Mouse (Mus musculus) neural tube, embryonic 14.5 days (tissue): Measurements from ENCODE around the gene Stat5a. TPM values are rescaled to one million over a fixed set of nuclear protein-coding genes. Genes with fewer than 3 reads are reported as not detected.

Source experiments
- ATAC-seq: fragments of 200-750 bp; cut with Nextera tagmentation; 2 replicates; pipeline ENCODE4 v1.8.0; 2017; ENCODE audit warnings: low read depth, mild to moderate bottlenecking, moderate TSS enrichment, moderate library complexity
- H3K27ac ChIP-seq: fragments of 300-500 bp; sonication (generic); 2 replicates; pipeline ENCODE4 v1.5.1; 2014; ENCODE audit warnings: low read depth, mild to moderate bottlenecking, control low read depth, low read length, moderate library complexity, mixed read lengths
- H3K27me3 ChIP-seq: fragments of 300-500 bp; sonication (generic); 2 replicates; pipeline ENCODE4 v1.6.1; 2014; ENCODE audit warnings: low read length; ENCODE audit not compliant: control insufficient read depth, insufficient read depth
- H3K36me3 ChIP-seq: fragments of 300-500 bp; sonication (generic); 2 replicates; pipeline ENCODE4 v1.6.1; 2014; ENCODE audit warnings: low read length, mixed read lengths; ENCODE audit not compliant: control insufficient read depth, insufficient read depth
- H3K4me1 ChIP-seq: fragments of 300-500 bp; sonication (generic); 2 replicates; pipeline ENCODE4 v1.6.1; 2014; ENCODE audit warnings: low read length; ENCODE audit not compliant: control insufficient read depth, insufficient read depth
- H3K4me2 ChIP-seq: fragments of 300-500 bp; sonication (generic); 2 replicates; pipeline ENCODE4 v1.6.1; 2014; ENCODE audit warnings: mild to moderate bottlenecking, low read depth, low read length, control low read depth
- H3K4me3 ChIP-seq: fragments of 300-500 bp; sonication (generic); 2 replicates; pipeline ENCODE4 v1.5.1; 2014; ENCODE audit warnings: low read depth, low read length, control low read depth, mixed read lengths
- H3K9ac ChIP-seq: fragments of 300-500 bp; sonication (generic); replicated peaks from 2 replicates; pipeline ENCODE4 v1.6.1; 2014; ENCODE audit warnings: low read depth, mild to moderate bottlenecking, control low read depth, low read length, mixed read lengths
- H3K9me3 ChIP-seq: fragments of 300-500 bp; sonication (generic); 2 replicates; pipeline ENCODE4 v1.6.1; 2016; ENCODE audit warnings: low read length; ENCODE audit not compliant: control insufficient read depth
- WGBS: fragments of 180-500 bp; shearing (Covaris S2); extraction: QIAGEN DNeasy Blood & Tissue Kit; methylation state at CpG from one replicate; pipeline ENCODE4 v1.1.7; 2014; 5-methylcytosine and 5-hydroxymethylcytosine counted together
- polyA plus RNA-seq: library from polyadenylated mRNA; unstranded; fragments of >200 nt; fragmentation: Nextera tagmentation; extraction: Ambion mirVana; gene quantifications from 2 replicates; pipeline ENCODE4 v1.2.1, GENCODE M21; 2014

Stat5a gene
- polyA plus RNA-seq, 1 experiment from 2014 or later = 1.3 TPM

DNA sequence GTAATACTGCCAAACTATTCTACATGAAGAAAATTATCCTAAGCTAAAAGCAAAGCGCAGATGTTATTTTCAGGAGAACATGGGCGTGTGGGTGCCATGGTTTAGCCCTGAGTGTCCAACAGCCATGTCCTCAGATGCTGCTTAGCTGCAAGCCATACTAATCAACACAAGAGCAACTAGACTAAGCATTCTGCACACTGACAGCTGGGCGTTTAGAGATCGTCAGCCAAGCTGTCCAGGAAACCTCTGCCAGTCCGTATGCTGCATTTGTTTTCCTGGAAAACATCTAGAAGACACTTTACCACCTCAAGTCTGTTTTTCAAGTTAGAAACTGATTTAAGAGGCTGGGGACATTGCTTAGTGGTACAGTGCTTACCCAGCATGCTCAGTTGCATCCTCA is 55.3 kb downstream of the Stat5a start:
- H3K9ac ChIP-seq = no peak overlapping the region
- H3K9me3 ChIP-seq = no peaks in the 10 kb centered on the region
- 87% methylated on average over 5 of the region's 5 CpGs for WGBS
- H3K27ac ChIP-seq = no peak overlapping the region
- no peak overlapping the region for H3K4me2 ChIP-seq
- H3K4me3 ChIP-seq = no peak overlapping the region
- no peaks in the 10 kb centered on the region; the same call in 1 of the 2 replicates for H3K36me3 ChIP-seq
- no peaks in the 10 kb centered on the region for H3K4me1 ChIP-seq
- no peak for ATAC-seq
- H3K27me3 ChIP-seq = no peaks in the 10 kb centered on the region

DNA sequence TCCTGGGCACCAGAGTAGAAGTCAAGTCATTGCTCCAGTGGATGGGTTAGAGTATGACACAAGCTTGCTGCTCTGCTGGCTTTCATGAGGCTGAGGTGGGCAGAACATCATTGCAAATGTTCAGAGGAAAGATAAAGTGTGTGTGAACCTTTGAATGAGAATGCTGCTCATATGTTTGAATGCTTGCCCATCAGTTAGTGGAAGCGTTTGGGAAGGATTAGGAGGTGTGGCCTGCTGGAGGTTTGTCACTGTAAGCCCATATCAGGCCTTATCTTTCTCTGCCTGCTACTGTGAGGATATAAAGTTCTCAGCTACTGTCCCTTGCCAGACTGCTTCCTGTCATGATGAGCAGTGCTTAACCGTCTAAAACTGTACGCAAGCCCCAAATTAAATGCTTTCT is 55.9 kb downstream of the Stat5a start:
- no peaks in the 10 kb centered on the region; the same call in 1 of the 2 replicates for H3K36me3 ChIP-seq
- no peak overlapping the region for H3K9ac ChIP-seq
- H3K27ac ChIP-seq = no peak overlapping the region
- 99% methylated on average over 3 of the region's 3 CpGs for WGBS
- H3K4me1 ChIP-seq = no peaks in the 10 kb centered on the region
- no peak overlapping the region for H3K4me3 ChIP-seq
- no peaks in the 10 kb centered on the region for H3K9me3 ChIP-seq
- no peak overlapping the region for H3K4me2 ChIP-seq
- no peak for ATAC-seq
- no peaks in the 10 kb centered on the region for H3K27me3 ChIP-seq

DNA sequence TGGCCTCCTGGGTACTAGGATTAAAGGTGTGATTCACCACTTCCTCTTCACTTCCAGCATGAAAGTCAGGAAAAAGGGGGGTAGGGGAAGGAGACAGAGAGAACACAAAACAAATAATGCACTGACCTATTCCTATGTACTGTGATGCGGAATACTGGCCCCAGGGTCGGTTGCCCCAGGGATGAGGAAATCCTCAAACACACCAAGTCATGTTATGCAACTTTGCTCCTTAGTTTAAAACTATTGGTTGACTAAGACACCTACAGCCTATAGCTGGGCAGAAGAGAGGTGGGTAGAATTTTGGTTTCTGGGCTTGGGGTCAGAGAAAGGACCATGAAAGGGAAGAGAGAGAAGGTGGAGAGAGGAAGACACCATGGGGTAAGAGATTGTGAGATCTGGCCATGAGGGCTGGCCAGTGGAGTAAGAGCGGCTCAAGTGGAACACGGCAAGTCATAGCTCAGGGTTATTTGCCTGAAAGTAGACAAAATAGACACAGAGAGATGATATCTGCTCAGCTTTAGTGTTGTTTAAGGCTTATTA is 57.4 kb downstream of the Stat5a start:
- 96% methylated on average over 4 of the region's 4 CpGs for WGBS
- Histone ChIP-seq H3K36me3 (no peaks in the 10 kb centered on the region), H3K27ac (no peak overlapping the region), H3K9ac (no peak overlapping the region), H3K9me3 (no peaks in the 10 kb centered on the region), H3K4me1 (no peaks in the 10 kb centered on the region), H3K4me2 (no peak overlapping the region), H3K4me3 (no peak overlapping the region), H3K27me3 (no peaks in the 10 kb centered on the region)
- ATAC-seq = no peak

DNA sequence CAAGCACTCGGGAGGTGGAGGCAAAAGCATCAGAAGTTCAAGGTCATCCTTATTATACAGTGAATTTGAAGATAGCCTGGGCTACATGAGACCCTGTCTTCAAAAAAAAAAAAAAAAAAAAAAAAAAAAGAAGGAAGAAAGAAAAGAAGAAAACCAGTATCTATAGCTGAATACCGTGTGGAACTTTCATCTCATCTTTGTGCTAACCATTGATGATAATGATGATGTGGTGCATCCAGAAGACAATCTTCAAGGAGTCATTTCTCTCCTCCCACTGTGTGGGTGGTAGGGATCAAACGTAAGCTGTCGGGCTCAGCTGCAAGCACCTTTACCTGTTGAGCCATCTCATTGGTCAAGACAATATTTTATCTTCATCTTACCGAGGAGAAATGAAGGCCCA is 58.9 kb downstream of the Stat5a start:
- no peak for ATAC-seq
- 88% methylated on average over 5 of the region's 5 CpGs for WGBS
- Histone ChIP-seq H3K9ac (no peak overlapping the region), H3K27ac (no peak overlapping the region), H3K36me3 (no peaks in the 10 kb centered on the region), H3K4me3 (no peak overlapping the region), H3K4me2 (no peak overlapping the region), H3K27me3 (no peaks in the 10 kb centered on the region), H3K4me1 (no peaks in the 10 kb centered on the region), H3K9me3 (no peaks in the 10 kb centered on the region)

DNA sequence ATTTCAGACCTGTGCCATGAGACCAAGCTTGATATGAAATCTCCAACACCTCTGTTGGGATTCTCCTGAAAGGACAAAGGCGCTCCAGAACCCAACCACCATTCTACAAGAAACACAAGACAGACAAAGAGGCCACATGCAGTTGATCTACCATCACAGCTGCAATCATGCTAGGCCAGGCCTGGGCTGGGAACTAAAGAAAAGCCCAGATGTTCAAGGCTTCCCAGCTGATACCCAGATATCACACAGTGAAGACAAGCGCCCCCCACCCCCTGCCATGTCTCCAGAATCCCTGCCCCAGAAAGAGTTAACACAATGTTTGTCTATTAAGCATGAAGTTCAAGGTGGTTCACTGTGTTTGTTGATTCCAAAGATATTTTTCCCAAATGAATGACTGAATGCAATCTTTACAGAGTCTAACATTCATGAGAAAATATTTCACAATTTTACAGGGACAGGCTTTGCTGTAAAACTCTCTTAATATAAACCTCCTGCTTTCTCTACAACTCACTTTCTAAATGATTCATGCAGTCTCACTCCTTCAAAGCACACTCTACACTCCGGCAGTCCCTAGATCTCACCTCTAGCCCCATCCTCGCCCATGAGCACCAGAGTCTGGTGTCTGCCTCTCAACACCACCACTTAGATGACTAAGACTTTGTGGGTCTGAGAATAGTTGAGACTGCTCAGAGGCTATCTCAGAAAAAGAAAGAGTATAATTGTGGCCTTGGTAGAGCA is 61.9 kb downstream of the Stat5a start:
- H3K4me3 ChIP-seq = no peak overlapping the region
- H3K4me2 ChIP-seq = no peak overlapping the region
- no peaks in the 10 kb centered on the region for H3K9me3 ChIP-seq
- no peaks in the 10 kb centered on the region for H3K36me3 ChIP-seq
- WGBS = 89% methylated on average over 4 of the region's 4 CpGs
- no peak overlapping the region for H3K27ac ChIP-seq
- ATAC-seq = no peak
- no peaks in the 10 kb centered on the region for H3K4me1 ChIP-seq
- H3K9ac ChIP-seq = no peak overlapping the region
- H3K27me3 ChIP-seq = no peaks in the 10 kb centered on the region

DNA sequence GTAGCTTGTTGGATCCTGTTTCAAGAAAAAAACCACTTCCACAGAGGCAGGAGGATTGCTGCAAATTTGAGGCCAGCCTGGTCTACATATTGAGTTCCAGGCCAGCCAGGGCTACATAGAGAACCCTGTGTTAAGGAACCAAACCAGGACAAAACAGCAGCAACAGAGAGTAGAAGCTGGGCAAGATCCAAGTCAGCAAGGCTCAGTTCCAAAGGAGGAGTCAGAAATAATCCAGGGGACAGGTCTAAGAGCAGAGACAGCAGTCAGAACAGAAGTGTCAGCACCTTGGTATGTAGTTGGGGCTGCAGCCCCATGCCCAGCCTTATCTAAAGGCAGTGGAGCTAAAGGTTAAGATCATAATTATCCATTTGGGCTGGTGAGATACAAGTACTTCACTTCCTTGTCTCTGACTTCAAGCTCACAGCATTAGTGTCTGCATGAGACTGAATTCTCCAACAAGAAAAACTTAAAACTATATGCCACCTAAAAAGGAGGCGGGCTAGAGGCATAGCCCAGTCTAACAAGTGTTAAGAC is 65.3 kb downstream of the Stat5a start:
- H3K4me3 ChIP-seq = no peak overlapping the region
- H3K4me2 ChIP-seq = no peak overlapping the region
- H3K4me1 ChIP-seq = no peaks in the 10 kb centered on the region
- no peak for ATAC-seq
- H3K27ac ChIP-seq = no peak overlapping the region
- 88% methylated on average over 1 of the region's 1 CpGs for WGBS
- no peak overlapping the region for H3K9ac ChIP-seq
- H3K27me3 ChIP-seq = no peaks in the 10 kb centered on the region
- H3K9me3 ChIP-seq = no peaks in the 10 kb centered on the region
- H3K36me3 ChIP-seq = no peaks in the 10 kb centered on the region

DNA sequence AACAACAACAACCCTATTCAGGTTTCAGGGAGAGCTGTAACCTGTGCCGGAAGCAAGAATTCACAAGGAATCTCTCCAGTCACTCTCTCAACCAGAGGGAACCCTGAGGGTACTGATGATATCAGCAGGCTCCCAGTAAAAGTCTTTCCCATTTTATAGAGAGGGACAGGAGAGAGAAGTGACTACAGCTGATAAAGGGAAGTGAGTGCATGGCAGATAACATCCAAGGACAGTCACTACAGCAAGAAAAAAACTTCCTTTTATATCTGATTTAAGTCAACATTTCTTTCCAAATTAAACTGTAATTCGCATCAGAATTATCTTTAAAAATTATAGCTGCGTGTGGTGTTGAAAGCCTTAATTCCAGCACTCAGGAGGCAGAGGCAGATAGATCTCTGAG is 68.2 kb downstream of the Stat5a start:
- Histone ChIP-seq H3K27ac (no peak overlapping the region), H3K27me3 (no peaks in the 10 kb centered on the region), H3K36me3 (no peaks in the 10 kb centered on the region), H3K9ac (no peak overlapping the region), H3K4me1 (no peaks in the 10 kb centered on the region), H3K9me3 (no peaks in the 10 kb centered on the region), H3K4me3 (no peak overlapping the region), H3K4me2 (no peak overlapping the region)
- no peak for ATAC-seq
- WGBS = 89% methylated on average over 3 of the region's 3 CpGs

DNA sequence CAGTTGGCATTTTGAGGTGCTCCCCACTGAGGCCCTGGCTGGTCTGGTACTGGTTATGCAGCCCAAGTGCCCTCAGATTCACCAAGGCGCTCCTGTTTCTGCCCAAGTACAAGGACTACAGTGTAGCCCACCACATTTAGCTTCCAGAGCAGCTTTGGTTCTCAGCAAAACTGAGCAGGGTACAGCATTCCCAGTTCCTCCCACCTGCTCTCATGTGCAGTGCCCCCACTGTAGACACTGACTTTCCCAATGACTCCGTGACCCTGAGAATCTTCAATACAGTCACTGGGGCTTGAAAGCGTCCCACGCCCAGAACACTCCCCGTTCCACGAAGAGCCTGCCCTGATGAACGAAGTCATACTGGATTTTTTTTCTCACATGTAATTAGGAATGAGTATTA is 71.5 kb downstream of the Stat5a start:
- no peaks in the 10 kb centered on the region for H3K4me1 ChIP-seq
- no peak overlapping the region for H3K9ac ChIP-seq
- WGBS = 77% methylated on average over 7 of the region's 7 CpGs
- no peak overlapping the region for H3K27ac ChIP-seq
- H3K4me2 ChIP-seq = no peak overlapping the region
- no peaks in the 10 kb centered on the region for H3K27me3 ChIP-seq
- no peak for ATAC-seq
- H3K36me3 ChIP-seq = no peaks in the 10 kb centered on the region
- no peak overlapping the region for H3K4me3 ChIP-seq
- H3K9me3 ChIP-seq = no peaks in the 10 kb centered on the region

DNA sequence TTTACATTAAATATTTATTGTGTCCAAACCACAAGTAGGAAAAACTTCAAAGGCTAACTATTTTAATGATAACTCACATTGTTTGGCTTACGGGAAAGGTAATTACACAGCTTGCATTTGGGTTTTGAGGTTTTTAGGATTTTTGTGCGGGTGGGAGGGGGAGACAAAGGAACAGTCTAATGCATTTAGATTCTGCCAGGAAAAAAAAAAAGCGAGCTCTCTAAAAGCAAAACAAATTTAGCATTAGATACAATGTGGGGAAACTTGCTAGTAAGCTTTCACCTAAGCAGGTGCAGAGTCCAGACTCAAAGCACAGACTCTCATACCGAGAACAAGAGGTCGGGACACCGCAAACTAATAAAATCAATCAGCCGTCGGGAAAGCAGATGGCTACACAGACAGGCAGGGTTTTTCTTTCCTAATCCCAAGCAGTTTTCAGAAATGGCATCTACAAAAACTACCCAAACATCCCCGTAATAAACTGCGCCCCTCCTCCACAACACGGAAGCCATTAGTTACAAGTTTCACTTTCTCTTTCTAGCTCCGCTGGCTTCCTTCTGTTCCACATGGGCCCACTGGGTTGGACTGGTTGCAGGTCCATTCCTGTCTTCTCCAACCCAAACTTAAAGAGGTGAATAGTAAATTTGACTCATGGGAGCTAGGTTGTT is 72.2 kb downstream of the Stat5a start:
- Histone ChIP-seq H3K27ac (no peak overlapping the region), H3K9me3 (no peaks in the 10 kb centered on the region), H3K4me2 (no peak overlapping the region), H3K9ac (no peak overlapping the region), H3K36me3 (no peaks in the 10 kb centered on the region), H3K4me1 (no peaks in the 10 kb centered on the region), H3K4me3 (no peak overlapping the region), H3K27me3 (no peaks in the 10 kb centered on the region)
- ATAC-seq = no peak
- WGBS = 47% methylated on average over 12 of the region's 12 CpGs
